Comparison of ENCODE assay signal across 9 mouse cellular contexts in genomic region chr12:52448218-52448617, GRCm38 (mm10). TPM values are rescaled to one million over a fixed set of nuclear protein-coding genes. Genes with fewer than 3 reads are reported as not detected.
DNase-seq lines count a peak whose midpoint lies in the region.
"Had no signal": no experiment of that assay in that cellular context is flagged by ENCODE, and none has a peak within 500 bp of the region (broad histone marks: within the 10 kb centered on the region; RNA-seq: fewer than 3 reads in every experiment).

No protein-coding gene starts in this region.

- DNase-seq in adrenal gland, adult (ENCODE audit: inconsistent age in 2 of 2, low spot score in 1 of 2): peak; percentile 51 to 67
- DNase-seq in adrenal gland, postnatal 4 days (ENCODE audit: low spot score in 2 of 2): no peak
- peak; percentile 11 to 23 for DNase-seq in urinary bladder, adult 18-20 months (ENCODE audit: low spot score in 2 of 2)
- no peak for DNase-seq in urinary bladder, adult 2 months (ENCODE audit: low spot score)
- peak; percentile 92 to 95 for DNase-seq in kidney, postnatal 25 days
- DNase-seq in yolk sac, embryonic 10.5 days (ENCODE audit: low spot score): peak; percentile 80
- no peak for DNase-seq in gastrocnemius, postnatal 14 days
- no peak for DNase-seq in left cerebral cortex, postnatal 25 days (ENCODE audit: low spot score in 2 of 2)
- DNase-seq: spleen, adult 18-20 months had no signal

- intact Hi-C loops in gastrocnemius, postnatal 14 days (cut with DNase I; ENCODE audit: low total_unique reads): loop anchor here (5.0 kb wide), 1 partner anchor 176 kb away; no protein-coding TSS in a partner anchor
- intact Hi-C loops in left cerebral cortex, postnatal 25 days (cut with DNase I): no loop called here

RNA-seq across cellular contexts. Expression of gene Arhgap5, which starts 55.6 kb away (rescaled TPM):
- 10 to 100 TPM; 93.3 to 97.1 TPM for total RNA-seq in adrenal gland, postnatal 4 days (2021)
- 26.6 and 29.3 TPM in 2 replicates for polyA plus RNA-seq in urinary bladder, adult 2 months (2012; rRNA removed)
- 10 to 100 TPM; 29.6 to 30.0 TPM for total RNA-seq in gastrocnemius, postnatal 14 days (2021)
- 100 to 1,000 TPM; 141 to 144 TPM for total RNA-seq in left cerebral cortex, postnatal 25 days (2021)

Comparison
In these comparisons a context has a peak if more than half of its experiments do, and no peak if none do; other contexts are left out.
1. DNase-seq: peak in adrenal gland, adult (2 of 2), urinary bladder, adult 18-20 months (2 of 2), kidney, postnatal 25 days (2 of 2) and yolk sac, embryonic 10.5 days (single experiment); none in adrenal gland, postnatal 4 days (0 of 2), urinary bladder, adult 2 months (single experiment), gastrocnemius, postnatal 14 days (single experiment) and left cerebral cortex, postnatal 25 days (0 of 2).